Mouse (Mus musculus) cerebellum, postnatal 14 days (tissue): Measurements from ENCODE around the gene Gnat1.
A peak's percentile ranks its signal among the peaks of the same experiment; 100 is the strongest.

Experiments used
- DNase-seq, 2 experiments: peaks; one replicate each; pipeline ENCODE4 v3.0.0; 2021; ENCODE audit warnings: mixed read lengths in 2 of 2

Gene Gnat1

GRCm38 (mm10) chr9:107679501-107679900 is at the start of gene Gnat1:
TSS of gene Gnat1 (minus strand) at chr9:107679712.
- no peak for DNase-seq

DNA sequence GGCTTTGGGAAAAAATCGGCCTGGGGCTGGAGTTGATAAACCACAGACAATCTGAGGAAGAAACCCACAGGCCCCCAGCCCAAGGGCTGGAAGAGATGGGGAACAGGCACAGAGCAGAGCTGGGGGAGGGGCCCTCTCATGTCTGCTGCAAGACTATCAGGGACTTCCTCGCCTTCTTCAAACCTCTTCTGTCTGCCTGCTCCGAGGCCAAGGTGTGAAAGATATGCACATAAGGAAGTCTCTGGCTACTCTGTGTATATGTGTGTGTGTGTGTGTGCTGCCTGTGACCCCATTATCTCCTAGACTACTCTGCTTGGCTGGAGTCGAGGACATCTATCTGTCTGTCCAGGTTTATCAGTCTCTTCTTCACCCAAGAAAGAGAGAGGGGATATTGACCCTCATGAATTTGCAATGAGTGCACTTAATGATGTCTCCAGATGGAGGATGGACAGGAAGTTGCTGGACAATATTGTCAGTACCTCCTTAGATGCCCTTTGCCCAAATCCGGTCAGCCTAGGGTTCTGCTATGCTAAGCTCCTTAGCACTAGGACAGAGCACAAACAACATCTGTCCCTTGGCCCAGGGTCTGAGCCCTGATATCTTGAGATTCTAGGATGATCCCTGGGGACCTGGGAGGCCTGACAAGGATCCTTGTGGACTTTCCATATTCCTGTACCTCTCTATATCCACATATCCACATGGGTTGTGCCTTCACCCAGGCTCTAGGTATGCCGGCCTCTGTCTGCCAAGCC is 49.6 kb upstream of the Gnat1 start:
- no peak for DNase-seq

DNA sequence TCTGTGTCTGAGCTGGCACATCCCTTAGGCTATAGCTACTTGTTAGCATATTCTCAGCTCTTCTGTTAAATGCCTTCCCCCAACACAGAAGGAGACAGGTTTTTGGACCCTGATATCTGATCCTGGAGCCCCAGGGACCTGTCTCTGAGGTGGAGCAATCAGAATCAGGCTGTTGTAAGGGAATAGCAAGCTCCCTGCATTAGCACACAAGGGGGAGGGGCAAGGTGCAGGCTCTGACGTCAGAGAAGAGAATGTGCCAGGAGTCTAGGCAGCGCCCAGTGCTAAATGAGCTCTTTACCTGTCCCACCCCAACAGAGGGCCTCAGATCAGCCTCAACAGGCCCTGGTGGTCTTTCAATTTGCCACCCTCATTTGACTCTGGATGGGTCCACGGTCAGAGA is 47.5 kb upstream of the Gnat1 start:
- DNase-seq, result no peak

DNA sequence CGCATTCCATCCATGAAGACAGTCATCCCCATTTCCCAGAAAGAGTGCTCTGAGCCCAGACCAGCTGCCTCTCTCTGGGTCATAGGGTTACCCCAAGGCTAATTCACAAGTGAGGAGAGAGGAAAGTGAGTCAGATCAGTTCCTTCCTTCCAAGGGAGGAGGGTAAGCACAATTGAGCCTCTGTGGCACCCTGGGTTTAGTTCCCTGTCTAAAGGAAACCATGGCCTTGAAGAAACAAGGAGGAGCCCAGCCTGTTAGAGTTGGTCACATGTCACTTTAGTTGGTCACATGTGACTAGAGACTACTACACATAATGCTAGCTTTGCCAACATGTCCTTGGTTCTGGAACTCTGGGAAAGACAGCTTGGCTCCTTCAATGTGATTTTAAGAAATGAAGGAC is 45.3 kb upstream of the Gnat1 start:
- DNase-seq, result no peak

- DNase-seq, result peak in 1 of 2 experiments; percentile 63
These were observed 44.5 kb upstream of the Gnat1 start for GRCm38 (mm10) chr9:107723794-107724531.

- peak in 1 of 2 experiments; percentile 52 for DNase-seq
These were observed 43.8 kb upstream of the Gnat1 start for GRCm38 (mm10) chr9:107723292-107723691.

- no peak for DNase-seq
These were observed 39.4 kb upstream of the Gnat1 start for GRCm38 (mm10) chr9:107718781-107719540.

- DNase-seq, result no peak
These were observed 37.4 kb upstream of the Gnat1 start for GRCm38 (mm10) chr9:107716951-107717350.

GRCm38 (mm10) chr9:107715632-107716031 is 36.1 kb upstream of the Gnat1 start:
- DNase-seq, result no peak

GRCm38 (mm10) chr9:107714221-107714952 is 34.9 kb upstream of the Gnat1 start:
- peak; percentile 65 to 73 for DNase-seq

DNA sequence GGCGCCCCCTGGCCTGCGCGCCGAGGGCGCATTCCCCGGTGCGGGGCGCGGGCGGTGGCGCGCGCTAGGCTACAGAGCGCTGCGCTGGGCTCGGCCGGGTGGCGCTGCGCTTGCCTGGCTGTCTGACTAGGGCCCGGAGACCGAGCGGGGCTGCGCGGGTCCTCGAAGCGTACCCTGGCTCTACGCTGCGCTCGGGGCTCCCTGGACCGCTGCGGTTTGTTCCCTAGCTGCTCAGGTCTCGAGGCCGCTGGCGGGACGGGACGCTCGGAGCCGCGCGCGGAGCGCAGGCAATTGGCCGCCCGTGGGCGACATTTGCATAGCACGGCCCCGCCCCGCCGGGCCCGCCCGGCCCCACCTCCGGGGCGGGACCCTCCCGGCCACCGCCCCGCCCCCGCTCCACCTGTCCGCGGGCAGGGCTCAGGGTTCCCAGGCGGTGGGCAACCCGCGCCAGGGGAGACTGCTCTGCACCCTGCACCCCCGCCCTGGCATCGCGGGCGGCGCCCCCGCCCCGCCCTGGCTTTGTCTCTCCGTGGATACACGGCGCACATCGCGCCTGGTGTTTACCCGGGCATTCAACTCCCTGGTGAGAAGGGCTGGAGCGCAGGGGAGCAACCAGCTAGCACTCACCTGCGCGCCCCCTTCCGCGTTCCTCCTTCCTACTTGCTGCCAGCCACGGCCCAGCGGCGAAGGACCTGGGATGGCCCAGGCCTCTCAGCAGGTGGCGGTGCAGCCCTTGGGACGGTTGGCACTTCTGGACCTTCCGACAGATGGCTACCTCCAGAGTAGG is 30.4 kb upstream of the Gnat1 start, which contains the start of gene Sema3f:
Gene Sema3f, minus strand, starts transcription at position 779 of the 787 bp plus-strand sequence.
- DNase-seq, result peak; percentile 85 to 88

DNA sequence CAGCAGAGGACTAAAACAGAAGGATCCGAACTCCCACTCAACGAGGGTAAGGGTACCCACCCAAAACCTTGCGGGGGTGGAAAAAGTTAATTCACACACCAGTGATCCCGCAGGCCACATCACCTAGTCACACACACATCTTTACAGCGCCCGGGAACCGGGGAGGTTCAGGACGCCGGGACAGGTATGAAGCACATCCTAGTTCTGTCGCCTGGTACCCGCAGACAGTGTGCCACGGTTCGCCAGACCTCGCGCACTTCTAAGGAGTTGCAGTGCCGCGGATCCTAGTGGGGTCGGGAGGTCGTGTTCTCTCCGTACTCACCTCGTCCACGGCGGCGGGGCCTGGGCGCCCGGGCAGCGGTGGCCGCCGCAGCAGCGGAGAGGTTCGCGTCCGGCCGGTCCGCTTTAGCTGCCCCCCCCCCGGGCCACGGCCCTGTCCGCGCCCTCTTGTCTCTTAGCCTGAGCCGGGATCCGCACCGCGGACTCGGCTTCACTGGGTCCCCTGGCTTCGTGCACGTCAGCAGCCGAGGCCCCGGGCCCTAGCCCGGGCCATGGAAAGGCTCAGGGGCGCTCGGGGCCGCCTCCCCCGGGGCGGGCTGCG is 29.7 kb upstream of the Gnat1 start:
- DNase-seq, result no peak

DNA sequence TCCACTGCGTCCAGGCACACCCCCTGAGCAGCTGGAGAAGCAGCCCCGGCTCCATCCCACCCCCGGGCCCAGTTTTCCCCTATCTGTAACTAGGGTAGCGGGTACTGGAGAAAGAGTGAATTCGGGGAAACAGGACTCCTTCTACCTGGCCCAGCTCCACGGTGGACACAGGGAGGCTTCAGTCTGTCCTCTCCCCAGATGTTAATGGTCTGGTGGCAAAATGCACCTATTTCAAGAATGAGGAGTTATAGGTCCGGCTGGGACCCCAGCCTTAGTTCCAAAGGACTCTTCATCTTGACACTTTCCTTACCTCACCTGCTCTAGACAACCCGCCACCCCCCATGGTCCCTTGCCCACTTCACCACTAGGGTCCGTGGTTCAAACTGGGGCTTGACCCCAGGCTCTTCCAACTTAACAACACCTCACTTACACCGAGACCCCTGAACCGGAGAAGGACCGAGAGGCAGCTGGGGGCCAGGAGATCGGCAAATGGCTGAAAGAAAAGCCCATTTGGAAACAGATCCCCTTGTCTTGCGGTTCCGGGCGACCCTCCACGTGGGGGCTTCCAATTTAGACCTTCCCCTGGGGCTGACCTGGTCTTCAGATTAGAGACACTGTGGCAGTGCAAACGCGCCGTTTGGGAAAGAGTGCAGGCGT is 29.1 kb upstream of the Gnat1 start:
- no peak for DNase-seq

DNA sequence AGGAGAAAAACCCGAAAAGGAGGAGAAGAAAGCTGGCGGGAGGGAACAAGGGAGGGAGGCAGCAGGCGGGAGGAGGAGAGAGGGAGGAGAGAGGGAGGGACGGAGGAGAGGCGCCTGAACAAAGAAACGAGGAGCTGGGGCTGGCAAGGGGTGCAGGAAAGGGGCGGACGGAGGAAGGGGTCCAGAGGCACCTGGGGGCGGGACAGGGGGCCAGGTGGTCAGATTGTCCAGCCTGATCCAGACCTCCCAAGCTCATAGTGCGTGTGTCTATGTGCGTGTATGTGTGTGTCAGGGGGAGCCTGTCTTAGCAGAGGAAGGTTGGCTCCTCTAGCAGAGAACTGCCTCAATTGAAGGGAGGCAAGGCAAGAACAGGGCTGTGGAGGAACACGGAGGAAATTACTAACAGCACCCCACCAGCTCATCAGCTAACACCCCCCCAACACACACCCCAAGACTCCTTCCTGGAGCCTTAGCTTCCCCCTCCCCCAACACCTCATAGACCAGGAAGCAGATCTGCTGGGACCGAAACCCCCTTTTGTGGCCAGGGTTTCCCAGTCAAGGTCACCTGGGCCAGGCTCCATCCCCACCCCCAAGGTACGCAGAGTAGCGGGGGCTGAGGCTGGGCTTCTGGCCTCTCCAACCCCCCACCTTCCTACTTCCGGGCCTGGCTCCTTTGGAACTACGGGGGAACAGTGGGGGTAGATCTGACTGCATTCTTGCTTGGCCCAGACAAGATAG is 28.4 kb upstream of the Gnat1 start:
- DNase-seq, result no peak

DNA sequence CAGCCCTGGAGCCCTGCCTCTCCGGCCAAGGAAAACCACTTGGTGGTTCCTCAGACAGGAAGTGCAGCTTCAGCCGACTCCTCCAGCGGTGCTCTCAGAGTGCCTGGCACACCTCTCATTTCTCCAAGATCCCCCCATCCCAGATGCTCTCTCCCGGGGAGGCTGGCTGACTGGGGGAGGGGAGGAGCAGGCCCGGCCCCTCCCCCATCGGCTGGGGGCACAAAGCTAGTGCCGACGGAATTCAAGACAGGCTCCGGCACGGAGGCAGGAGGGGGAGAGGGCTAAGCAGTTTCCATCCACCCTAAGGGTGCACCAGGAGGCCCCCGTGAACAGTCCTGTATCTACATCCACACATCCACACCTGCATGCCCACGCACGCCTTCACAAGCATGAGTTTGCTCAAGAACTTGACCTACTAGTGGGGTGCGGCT is 27.3 kb upstream of the Gnat1 start:
- no peak for DNase-seq

DNA sequence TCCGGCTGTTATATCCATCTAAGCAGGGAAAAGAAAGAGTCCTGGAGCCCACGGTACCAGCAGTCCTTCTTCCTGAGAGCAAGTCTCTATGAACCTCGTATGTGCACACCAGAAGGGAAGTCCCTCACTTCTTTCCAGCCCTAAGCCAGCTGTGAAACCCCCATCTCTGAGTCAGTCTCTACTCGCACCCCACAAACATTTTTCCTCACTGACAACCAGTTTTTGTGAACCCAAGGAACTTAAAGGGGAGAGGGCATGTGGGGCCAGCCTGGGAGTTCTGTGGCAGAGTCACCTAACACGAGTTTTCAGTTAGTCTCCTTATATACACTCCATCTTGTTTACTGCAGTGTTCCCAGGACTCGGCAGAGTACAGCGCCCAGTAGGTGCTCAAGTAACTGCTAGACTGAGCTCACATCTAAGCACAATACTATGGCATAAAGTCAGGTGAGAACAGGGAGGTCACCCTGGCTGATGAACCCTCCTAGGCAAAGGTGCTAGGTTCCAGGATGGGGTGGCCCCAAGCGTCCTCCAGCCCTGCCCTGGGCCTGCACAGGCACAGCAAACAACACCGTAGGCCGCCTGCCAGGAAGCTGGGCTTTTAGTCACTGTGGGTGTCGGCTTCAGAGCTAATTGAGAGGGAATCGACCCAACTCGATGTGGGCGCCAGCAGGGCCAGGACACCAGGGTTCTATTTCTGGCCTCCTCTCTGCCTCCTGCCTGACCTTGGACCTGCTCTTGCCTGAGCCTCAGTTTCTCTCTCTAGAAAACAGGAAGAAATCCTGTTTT is 24.0 kb upstream of the Gnat1 start:
- peak in 1 of 2 experiments; percentile 49 for DNase-seq

DNA sequence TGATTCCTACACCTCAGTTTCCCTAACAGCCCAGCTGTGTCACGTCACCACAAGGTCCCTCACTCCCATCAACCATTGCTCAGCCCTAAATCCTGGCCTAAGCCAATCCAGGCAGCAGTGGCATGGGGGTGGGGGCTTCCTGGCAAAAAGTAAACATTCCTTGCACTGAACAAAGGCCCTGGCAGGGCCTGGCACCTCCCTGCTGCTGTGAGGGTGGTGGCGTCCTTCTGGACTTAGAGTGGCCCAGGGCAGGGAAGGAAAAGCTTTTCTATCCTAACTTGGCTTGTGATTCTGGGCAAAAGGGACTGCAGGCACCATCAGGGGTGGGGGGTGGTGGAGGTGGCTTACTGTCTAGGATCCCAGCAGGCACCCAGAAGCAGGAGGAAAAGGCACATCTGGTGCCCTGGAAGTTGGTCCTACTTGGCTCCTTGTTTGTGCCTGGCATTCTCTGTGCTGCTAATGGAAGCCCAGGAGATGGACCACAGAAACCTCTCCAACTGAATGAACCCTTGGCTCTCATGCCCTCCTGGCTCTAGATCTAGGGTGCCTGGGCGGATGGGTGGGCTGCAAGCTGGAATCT is 23.2 kb upstream of the Gnat1 start:
- no peak for DNase-seq

DNA sequence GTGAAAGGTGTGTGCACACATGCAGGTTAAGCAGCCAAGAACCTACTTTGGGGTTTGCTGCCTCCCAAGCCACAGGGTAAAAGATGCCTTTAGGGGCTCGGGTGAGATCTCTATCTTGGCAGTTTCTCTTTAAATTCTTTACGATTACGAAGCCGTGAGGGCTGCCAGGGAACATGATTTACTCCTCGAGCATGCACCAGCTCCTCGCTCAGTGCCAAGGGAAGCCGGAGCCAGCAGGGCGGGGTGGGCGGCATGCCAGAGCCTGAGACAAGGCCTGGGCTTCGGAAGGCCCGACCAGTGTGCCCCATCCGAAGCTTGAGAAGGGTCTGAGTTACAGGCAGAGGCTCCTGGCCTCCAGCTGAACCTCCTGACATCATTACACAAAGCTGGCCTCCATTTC is 22.1 kb upstream of the Gnat1 start:
- peak; percentile 88 to 95 for DNase-seq

GRCm38 (mm10) chr9:107700114-107700571 is 20.6 kb upstream of the Gnat1 start:
- peak in 1 of 2 experiments; percentile 38 for DNase-seq
